Mouse (Mus musculus): ENCODE results near the gene Cpne5. TPM values are rescaled to one million over a fixed set of nuclear protein-coding genes. Genes with fewer than 3 reads are reported as not detected.

The Cpne5 gene
- polyA plus RNA-seq, 1 experiment from 2014 or later, result 15.0 TPM

GRCm38 (mm10) chr17:29244912-29245311 is 6.9 kb upstream of the Cpne5 start:
- Histone ChIP-seq H3K27ac (ENCODE audit: low read length) (no peak overlapping the region), H3K9me3 (ENCODE audit: control insufficient read depth, low read depth, low read length) (no peaks in the 10 kb centered on the region), H3K36me3 (ENCODE audit: control insufficient read depth, insufficient read depth, low read length) (peaks cover 2% of the 10 kb centered on the region; the same call in 1 of the 2 replicates), H3K4me3 (ENCODE audit: low read depth, low read length) (no peak overlapping the region), H3K9ac (replicated peaks; ENCODE audit: low read depth, low read length) (no peak overlapping the region), H3K27me3 (ENCODE audit: control insufficient read depth, insufficient read depth, low read length) (no peaks in the 10 kb centered on the region), H3K4me2 (replicated peaks; ENCODE audit: low read depth, low read length) (no peak overlapping the region), H3K4me1 (ENCODE audit: control insufficient read depth, insufficient read depth, low read length) (peaks cover 5% of the 10 kb centered on the region; the same call in 1 of the 2 replicates)
- 37% methylated on average over 11 of the region's 12 CpGs for WGBS
- no peak for ATAC-seq (ENCODE audit: insufficient number of reproducible peaks, insufficient read depth, low FRiP score, low read depth)

GRCm38 (mm10) chr17:29238421-29238945 is 516 bp upstream of the Cpne5 start:
- 5% methylated on average over 22 of the region's 23 CpGs for WGBS
- peak overlapping the region; percentile 99 for H3K4me2 ChIP-seq (replicated peaks; ENCODE audit: low read depth, low read length)
- H3K27me3 ChIP-seq (ENCODE audit: control insufficient read depth, insufficient read depth, low read length), result no peaks in the 10 kb centered on the region
- H3K4me1 ChIP-seq (ENCODE audit: control insufficient read depth, insufficient read depth, low read length), result peaks cover 14% of the 10 kb centered on the region; the same call in 1 of the 2 replicates
- peak; percentile 47 for ATAC-seq (ENCODE audit: insufficient number of reproducible peaks, insufficient read depth, low FRiP score, low read depth)
- H3K4me3 ChIP-seq (ENCODE audit: low read depth, low read length), result peak overlapping the region; percentile 59
- no peaks in the 10 kb centered on the region for H3K9me3 ChIP-seq (ENCODE audit: control insufficient read depth, low read depth, low read length)
- H3K36me3 ChIP-seq (ENCODE audit: control insufficient read depth, insufficient read depth, low read length), result no peaks in the 10 kb centered on the region
- H3K27ac ChIP-seq (ENCODE audit: low read length), result no peak overlapping the region
- peak overlapping the region; percentile 52; the same call in 1 of the 2 replicates for H3K9ac ChIP-seq (replicated peaks; ENCODE audit: low read depth, low read length)

- Histone ChIP-seq H3K36me3 (ENCODE audit: control insufficient read depth, insufficient read depth, low read length) (no peaks in the 10 kb centered on the region), H3K9ac (replicated peaks; ENCODE audit: low read depth, low read length) (peak overlapping the region; percentile 52), H3K27ac (ENCODE audit: low read length) (no peak overlapping the region), H3K4me1 (ENCODE audit: control insufficient read depth, insufficient read depth, low read length) (peaks cover 15% of the 10 kb centered on the region; the same call in 1 of the 2 replicates), H3K4me3 (ENCODE audit: low read depth, low read length) (peak overlapping the region; percentile 59), H3K27me3 (ENCODE audit: control insufficient read depth, insufficient read depth, low read length) (no peaks in the 10 kb centered on the region), H3K9me3 (ENCODE audit: control insufficient read depth, low read depth, low read length) (no peaks in the 10 kb centered on the region), H3K4me2 (replicated peaks; ENCODE audit: low read depth, low read length) (peak overlapping the region; percentile 99)
- under 1% methylated on average over 32 of the region's 32 CpGs for WGBS
- ATAC-seq (ENCODE audit: insufficient number of reproducible peaks, insufficient read depth, low FRiP score, low read depth), result no peak
Measured at GRCm38 (mm10) chr17:29237267-29237771, 648 bp downstream of the Cpne5 start.

- Histone ChIP-seq H3K36me3 (ENCODE audit: control insufficient read depth, insufficient read depth, low read length) (no peaks in the 10 kb centered on the region), H3K27ac (ENCODE audit: low read length) (no peak overlapping the region), H3K27me3 (ENCODE audit: control insufficient read depth, insufficient read depth, low read length) (no peaks in the 10 kb centered on the region), H3K4me2 (replicated peaks; ENCODE audit: low read depth, low read length) (0 out of 2 replicates have a peak overlapping the region, but pooled peaks have one; percentile 99), H3K9ac (replicated peaks; ENCODE audit: low read depth, low read length) (no peak overlapping the region), H3K9me3 (ENCODE audit: control insufficient read depth, low read depth, low read length) (no peaks in the 10 kb centered on the region), H3K4me3 (ENCODE audit: low read depth, low read length) (no peak overlapping the region), H3K4me1 (ENCODE audit: control insufficient read depth, insufficient read depth, low read length) (peaks cover 15% of the 10 kb centered on the region; the same call in 1 of the 2 replicates)
- WGBS, result 59% methylated on average over 7 of the region's 7 CpGs
- no peak for ATAC-seq (ENCODE audit: insufficient number of reproducible peaks, insufficient read depth, low FRiP score, low read depth)
Measured at GRCm38 (mm10) chr17:29236111-29236510, 1.9 kb downstream of the Cpne5 start.

- no peak overlapping the region for H3K4me2 ChIP-seq (replicated peaks; ENCODE audit: low read depth, low read length)
- H3K4me1 ChIP-seq (ENCODE audit: control insufficient read depth, insufficient read depth, low read length), result 0 out of 2 replicates have a peak, but pooled peaks cover 4% of the 10 kb centered on the region
- 83% methylated on average over 10 of the region's 10 CpGs for WGBS
- H3K36me3 ChIP-seq (ENCODE audit: control insufficient read depth, insufficient read depth, low read length), result no peaks in the 10 kb centered on the region
- no peaks in the 10 kb centered on the region for H3K27me3 ChIP-seq (ENCODE audit: control insufficient read depth, insufficient read depth, low read length)
- no peaks in the 10 kb centered on the region for H3K9me3 ChIP-seq (ENCODE audit: control insufficient read depth, low read depth, low read length)
- no peak overlapping the region for H3K9ac ChIP-seq (replicated peaks; ENCODE audit: low read depth, low read length)
- no peak overlapping the region for H3K4me3 ChIP-seq (ENCODE audit: low read depth, low read length)
- H3K27ac ChIP-seq (ENCODE audit: low read length), result no peak overlapping the region
- no peak for ATAC-seq (ENCODE audit: insufficient number of reproducible peaks, insufficient read depth, low FRiP score, low read depth)
Measured at GRCm38 (mm10) chr17:29231109-29231508, 6.9 kb downstream of the Cpne5 start.

GRCm38 (mm10) chr17:29220631-29221030 is 17.3 kb downstream of the Cpne5 start:
- H3K36me3 ChIP-seq (ENCODE audit: control insufficient read depth, insufficient read depth, low read length), result no peaks in the 10 kb centered on the region

GRCm38 (mm10) chr17:29218017-29218416 is 19.9 kb downstream of the Cpne5 start:
- no peak overlapping the region for H3K27ac ChIP-seq (ENCODE audit: low read length)
- H3K27me3 ChIP-seq (ENCODE audit: control insufficient read depth, insufficient read depth, low read length), result no peaks in the 10 kb centered on the region
- H3K4me2 ChIP-seq (replicated peaks; ENCODE audit: low read depth, low read length), result no peak overlapping the region
- H3K9me3 ChIP-seq (ENCODE audit: control insufficient read depth, low read depth, low read length), result no peaks in the 10 kb centered on the region
- 54% methylated on average over 5 of the region's 5 CpGs for WGBS
- 0 out of 2 replicates have a peak, but pooled peaks cover 6% of the 10 kb centered on the region for H3K4me1 ChIP-seq (ENCODE audit: control insufficient read depth, insufficient read depth, low read length)
- H3K4me3 ChIP-seq (ENCODE audit: low read depth, low read length), result no peak overlapping the region
- ATAC-seq (ENCODE audit: insufficient number of reproducible peaks, insufficient read depth, low FRiP score, low read depth), result no peak
- no peaks in the 10 kb centered on the region for H3K36me3 ChIP-seq (ENCODE audit: control insufficient read depth, insufficient read depth, low read length)
- H3K9ac ChIP-seq (replicated peaks; ENCODE audit: low read depth, low read length), result no peak overlapping the region

More at GRCm38 (mm10) chr17:29220631-29221030, 17.3 kb downstream of the Cpne5 start:
- Histone ChIP-seq H3K9ac (replicated peaks; ENCODE audit: low read depth, low read length) (no peak overlapping the region), H3K4me1 (ENCODE audit: control insufficient read depth, insufficient read depth, low read length) (no peaks in the 10 kb centered on the region), H3K4me2 (replicated peaks; ENCODE audit: low read depth, low read length) (no peak overlapping the region), H3K27me3 (ENCODE audit: control insufficient read depth, insufficient read depth, low read length) (no peaks in the 10 kb centered on the region), H3K4me3 (ENCODE audit: low read depth, low read length) (no peak overlapping the region), H3K9me3 (ENCODE audit: control insufficient read depth, low read depth, low read length) (no peaks in the 10 kb centered on the region), H3K27ac (ENCODE audit: low read length) (no peak overlapping the region)
- no peak for ATAC-seq (ENCODE audit: insufficient number of reproducible peaks, insufficient read depth, low FRiP score, low read depth)
- 67% methylated on average over 14 of the region's 14 CpGs for WGBS

GRCm38 (mm10) chr17:29216078-29216477 is 21.9 kb downstream of the Cpne5 start:
- Histone ChIP-seq H3K4me2 (replicated peaks; ENCODE audit: low read depth, low read length) (no peak overlapping the region), H3K4me3 (ENCODE audit: low read depth, low read length) (no peak overlapping the region), H3K9ac (replicated peaks; ENCODE audit: low read depth, low read length) (no peak overlapping the region), H3K9me3 (ENCODE audit: control insufficient read depth, low read depth, low read length) (no peaks in the 10 kb centered on the region), H3K27me3 (ENCODE audit: control insufficient read depth, insufficient read depth, low read length) (no peaks in the 10 kb centered on the region), H3K27ac (ENCODE audit: low read length) (no peak overlapping the region), H3K4me1 (ENCODE audit: control insufficient read depth, insufficient read depth, low read length) (peaks cover 8% of the 10 kb centered on the region; the same call in 1 of the 2 replicates), H3K36me3 (ENCODE audit: control insufficient read depth, insufficient read depth, low read length) (no peaks in the 10 kb centered on the region)
- WGBS, result 69% methylated on average over 7 of the region's 7 CpGs
- no peak for ATAC-seq (ENCODE audit: insufficient number of reproducible peaks, insufficient read depth, low FRiP score, low read depth)

All from stomach, embryonic 14.5 days (tissue).